Mouse (Mus musculus) gastrocnemius, postnatal 14 days (tissue): Measurements from ENCODE around the gene Cd19. TPM values are rescaled to one million over a fixed set of nuclear protein-coding genes. Genes with fewer than 3 reads are reported as not detected.
"Not testable (repeated sequence)": the region's sequence is repeated elsewhere in the genome, so short reads cannot be mapped to it uniquely, and the experiment has no call there.

Experiments
- DNase-seq: peaks from one replicate; pipeline ENCODE4 v3.0.0; 2021; ENCODE audit warnings: mixed read lengths
- intact Hi-C: fragments of 180-260 bp; cut with DNase I; formaldehyde crosslinking; loops from one replicate; pipeline ENCODE4 v1.15.1; 2025; ENCODE audit warnings: low total_unique reads
- total RNA-seq, 2 experiments: library from RNA; stranded (reverse); gene quantifications; 2 replicates each; pipeline ENCODE4 v1.2.3; 2021

The Cd19 gene
- total RNA-seq, 2 experiments from 2014 or later: 0.08 TPM; not detected in 1

DNA sequence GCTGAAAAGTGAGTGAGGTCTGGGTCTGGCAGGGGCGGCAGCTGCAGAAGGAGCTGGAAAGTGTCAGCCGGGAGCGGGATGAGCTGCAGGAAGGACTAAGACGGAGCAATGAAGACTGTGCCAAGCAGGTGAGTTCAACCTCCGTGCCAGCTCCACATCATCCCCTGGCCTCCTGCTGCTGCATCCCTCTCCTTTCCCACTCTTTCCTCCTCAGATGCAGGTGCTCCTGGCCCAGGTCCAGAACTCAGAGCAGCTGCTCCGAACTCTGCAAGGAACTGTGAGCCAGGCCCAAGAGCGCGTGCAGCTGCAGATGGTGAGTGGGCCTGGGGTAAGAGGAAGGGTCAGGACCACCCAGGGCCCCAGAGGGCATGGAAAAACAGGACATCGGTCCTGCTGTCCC, 25.4 kb upstream of the Cd19 start:
- intact Hi-C loops: no loop called here
- no peak for DNase-seq

DNA sequence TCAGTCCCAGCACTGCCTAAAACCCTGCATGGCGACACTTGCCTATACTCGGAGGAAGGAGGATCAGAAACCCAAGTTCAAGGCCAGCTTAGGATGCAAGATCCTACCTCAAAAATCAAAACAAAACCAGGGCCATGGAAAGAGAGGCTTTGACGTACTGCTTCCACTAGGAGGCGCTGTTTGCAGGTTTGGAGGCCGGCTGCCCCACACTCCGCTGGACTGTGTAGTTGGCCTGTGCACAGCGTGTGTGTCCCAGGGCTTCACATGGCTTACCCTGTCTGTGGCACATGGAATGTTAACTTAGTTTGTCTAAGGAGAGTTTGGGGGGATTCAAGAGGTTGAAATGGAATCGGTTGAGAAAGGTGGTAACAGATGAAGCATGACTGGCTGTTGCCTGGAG, 22.2 kb upstream of the Cd19 start:
- DNase-seq: peak; percentile 69
- intact Hi-C loops: no loop called here

DNA sequence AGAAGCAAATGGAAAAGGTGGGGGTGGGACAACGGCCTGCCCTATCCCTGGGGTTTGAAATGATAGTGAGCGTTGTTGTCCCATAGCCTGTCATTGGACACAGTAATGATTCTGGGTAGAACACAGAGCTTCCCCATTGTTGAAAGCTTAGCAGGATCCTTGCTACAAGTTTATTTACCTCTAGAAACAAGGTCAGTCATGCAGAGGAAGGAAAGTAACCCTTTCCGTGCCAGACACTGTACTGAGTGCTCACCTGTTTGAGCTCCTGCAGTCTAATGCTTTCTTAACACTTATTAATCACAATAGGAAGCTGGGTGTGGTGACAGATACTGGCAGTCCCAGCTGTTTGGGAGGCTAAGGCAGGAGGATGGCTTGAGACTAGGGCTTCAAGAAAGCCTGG, 21.1 kb upstream of the Cd19 start:
- intact Hi-C loops: no loop called here
- no peak for DNase-seq

- no peak for DNase-seq
- intact Hi-C loops: no loop called here
These were observed 20.0 kb upstream of the Cd19 start for GRCm38 (mm10) chr7:126434726-126435125.

DNA sequence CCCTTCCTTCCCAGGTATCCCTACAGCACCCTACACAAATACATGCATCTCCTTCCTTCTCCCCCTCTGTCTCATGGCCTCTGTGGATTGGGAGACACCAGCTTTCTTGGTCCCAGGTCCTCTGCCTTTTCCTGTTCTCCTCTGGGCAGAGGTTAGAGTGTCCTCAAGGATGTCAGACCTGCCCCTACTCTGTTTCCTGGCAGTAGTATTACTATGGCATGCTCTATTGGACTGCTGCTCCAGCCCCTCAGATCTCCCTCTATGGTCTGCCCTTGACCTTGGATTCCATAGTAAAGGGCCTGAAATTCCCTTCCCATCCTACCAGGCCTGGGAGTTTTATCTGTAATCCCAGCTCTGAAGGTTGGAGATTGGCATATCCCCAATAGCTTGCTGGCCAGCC, 15.5 kb upstream of the Cd19 start:
- intact Hi-C loops: no loop called here
- DNase-seq: no peak

- intact Hi-C loops: no loop called here
- no peak for DNase-seq
These were observed 14.8 kb upstream of the Cd19 start for GRCm38 (mm10) chr7:126429503-126429898.

DNA sequence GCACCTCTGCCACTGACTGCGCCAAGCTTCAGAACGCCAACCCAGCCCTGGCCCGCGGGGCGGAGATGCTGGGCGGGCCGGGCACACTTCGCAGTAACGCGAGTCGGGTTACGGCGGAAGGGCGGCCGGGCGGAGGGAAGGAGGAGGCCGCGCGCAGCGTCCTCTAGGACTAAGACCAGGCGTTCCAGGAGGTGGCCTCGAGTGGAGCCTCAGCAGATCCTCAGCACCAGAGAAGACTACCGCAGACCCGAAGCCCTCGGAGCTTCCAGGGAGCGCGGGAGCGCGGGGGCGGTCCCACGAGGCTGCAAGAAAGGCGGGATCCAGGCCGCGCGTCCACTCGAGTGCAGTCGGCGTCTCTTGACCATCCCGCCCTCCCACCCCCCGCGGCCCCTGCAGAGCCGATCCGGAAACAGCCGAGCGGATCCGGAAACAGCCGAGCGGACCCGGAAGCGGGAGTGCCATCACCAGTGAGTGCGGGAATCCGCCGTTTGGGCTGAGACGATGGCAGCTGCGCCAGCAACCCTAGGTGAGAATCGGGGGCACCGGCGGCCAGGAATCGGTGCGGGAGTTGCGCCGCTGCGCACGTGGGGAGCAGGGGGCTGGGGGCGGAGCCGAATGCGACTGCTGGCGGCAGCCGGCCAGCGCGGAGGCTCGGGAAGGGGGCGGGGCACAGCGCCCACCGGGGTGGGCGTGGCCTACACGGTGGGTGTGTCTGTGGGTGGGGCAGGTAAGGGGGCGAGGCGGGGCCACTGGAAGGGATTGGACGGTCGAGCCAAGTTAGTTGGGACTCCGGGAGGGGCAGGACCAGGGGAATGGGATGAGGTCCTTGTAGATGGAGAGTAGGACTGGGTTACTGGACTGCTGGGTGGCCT, 14.2 kb upstream of the Cd19 start, which contains the start of gene Rabep2:
Rabep2 (plus strand) TSS at position 129 of the 872 bp plus-strand sequence.
- intact Hi-C loops: no loop called here
- peak; percentile 96 for DNase-seq

- intact Hi-C loops: no loop called here
- DNase-seq: no peak
These were observed 13.5 kb upstream of the Cd19 start for GRCm38 (mm10) chr7:126428154-126428553.

- intact Hi-C loops: no loop called here
- DNase-seq: no peak
These were observed 12.7 kb upstream of the Cd19 start for GRCm38 (mm10) chr7:126427323-126427860.

DNA sequence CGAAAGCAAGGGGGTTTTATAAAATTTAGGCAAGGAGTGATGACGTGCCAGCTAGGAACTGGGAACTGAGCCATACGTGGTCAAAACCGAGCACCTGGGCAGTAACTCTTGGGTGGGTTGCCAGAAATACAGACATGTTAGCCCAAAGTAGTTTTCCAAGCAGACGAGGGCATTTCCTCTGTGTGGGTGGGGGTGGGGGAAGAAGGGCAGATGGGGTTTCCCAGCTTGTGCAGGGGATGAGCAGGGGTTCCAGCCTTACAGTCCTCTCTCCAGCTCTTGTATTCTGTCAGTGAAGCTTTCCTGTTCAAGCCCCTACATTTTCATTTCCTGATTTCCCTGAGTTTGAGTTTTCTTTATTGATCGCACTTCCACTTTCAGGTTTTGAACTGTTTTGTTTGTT, 9.5 kb upstream of the Cd19 start:
- no peak for DNase-seq
- intact Hi-C loops: no loop called here

- intact Hi-C loops: no loop called here
- DNase-seq: no peak
These were observed 7.1 kb upstream of the Cd19 start for GRCm38 (mm10) chr7:126421756-126422155.

GRCm38 (mm10) chr7:126418496-126418895, 3.8 kb upstream of the Cd19 start:
- intact Hi-C loops: no loop called here
- no peak for DNase-seq

- DNase-seq: no peak
- intact Hi-C loops: no loop called here
These were observed 2.9 kb upstream of the Cd19 start for GRCm38 (mm10) chr7:126417606-126418005.

- intact Hi-C loops: no loop called here
- no peak for DNase-seq
These were observed 2.4 kb upstream of the Cd19 start for GRCm38 (mm10) chr7:126417045-126417444.

DNA sequence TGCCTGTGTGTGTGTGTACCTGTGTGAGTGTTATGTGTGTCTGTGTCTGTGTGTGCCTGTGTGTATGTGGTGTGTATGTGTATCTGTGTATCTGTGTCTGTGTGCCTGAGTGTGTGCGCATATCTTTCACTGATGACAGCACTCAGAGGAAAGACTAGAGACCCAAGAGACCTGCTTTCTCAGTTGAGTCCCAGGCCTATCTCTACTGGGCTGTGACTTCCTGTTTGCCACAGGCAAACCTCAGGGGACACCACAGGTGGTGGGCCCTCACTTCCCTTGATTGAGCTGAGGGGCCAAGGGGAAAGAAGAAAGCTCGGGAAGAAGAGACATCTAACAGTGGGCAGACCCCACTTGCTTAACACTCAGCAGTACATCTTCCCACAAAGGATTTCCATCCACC, 1.9 kb upstream of the Cd19 start:
- DNase-seq: no peak
- intact Hi-C loops: no loop called here

GRCm38 (mm10) chr7:126411061-126411460, 3.6 kb downstream of the Cd19 start:
- intact Hi-C loops: no loop called here
- DNase-seq: no peak

DNA sequence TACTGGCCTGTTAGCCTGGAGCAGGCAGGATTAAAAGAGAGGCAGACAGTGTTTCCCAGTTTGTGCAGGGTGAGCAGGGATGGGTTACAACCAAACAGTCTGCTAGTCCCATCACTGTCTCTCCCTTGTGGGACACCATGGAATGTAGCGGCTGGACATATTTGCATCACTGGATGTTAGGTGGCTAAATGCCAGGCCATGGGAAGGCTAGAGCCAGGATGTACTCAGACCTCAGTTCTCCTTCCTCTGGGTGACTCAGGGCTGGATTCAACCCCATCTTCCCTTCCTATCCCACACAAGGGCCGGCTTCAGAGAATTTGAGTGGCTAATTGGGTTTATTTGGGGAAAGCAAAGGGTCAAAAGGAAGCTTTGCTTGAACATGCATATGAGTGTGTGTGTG, 6.0 kb downstream of the Cd19 start:
- DNase-seq: no peak
- intact Hi-C loops: no loop called here

DNA sequence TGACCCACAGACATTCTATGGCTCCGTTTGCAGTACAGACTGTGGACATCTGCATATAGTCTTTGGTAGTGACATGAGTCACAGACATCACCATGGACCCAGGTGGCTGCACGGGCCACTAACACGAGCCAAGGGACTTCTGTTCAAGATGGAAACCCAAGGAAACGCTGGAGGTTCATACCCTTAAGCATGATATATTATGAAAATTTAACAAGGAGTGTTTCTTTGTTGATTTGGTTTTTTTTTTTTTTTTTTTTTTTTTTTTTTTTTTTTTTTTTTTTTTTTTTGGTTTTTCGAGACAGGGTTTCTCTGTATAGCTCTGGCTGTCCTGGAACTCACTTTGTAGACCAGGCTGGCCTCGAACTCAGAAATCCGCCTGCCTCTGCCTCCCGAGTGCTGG, 12.2 kb downstream of the Cd19 start:
- intact Hi-C loops: loop anchor here (5.0 kb wide), 1 partner anchor 125 kb away; no protein-coding TSS in a partner anchor
- not testable (repeated sequence) for DNase-seq

- DNase-seq: peak; percentile 81
- intact Hi-C loops: loop anchor here (5.0 kb wide), 1 partner anchor 83 kb away; no protein-coding TSS in a partner anchor
These were observed 15.1 kb downstream of the Cd19 start for GRCm38 (mm10) chr7:126399548-126399947.

- DNase-seq: no peak
- intact Hi-C loops: loop anchor here (5.0 kb wide), 1 partner anchor 84 kb away; no protein-coding TSS in a partner anchor
These were observed 16.9 kb downstream of the Cd19 start for GRCm38 (mm10) chr7:126397822-126398221.

DNA sequence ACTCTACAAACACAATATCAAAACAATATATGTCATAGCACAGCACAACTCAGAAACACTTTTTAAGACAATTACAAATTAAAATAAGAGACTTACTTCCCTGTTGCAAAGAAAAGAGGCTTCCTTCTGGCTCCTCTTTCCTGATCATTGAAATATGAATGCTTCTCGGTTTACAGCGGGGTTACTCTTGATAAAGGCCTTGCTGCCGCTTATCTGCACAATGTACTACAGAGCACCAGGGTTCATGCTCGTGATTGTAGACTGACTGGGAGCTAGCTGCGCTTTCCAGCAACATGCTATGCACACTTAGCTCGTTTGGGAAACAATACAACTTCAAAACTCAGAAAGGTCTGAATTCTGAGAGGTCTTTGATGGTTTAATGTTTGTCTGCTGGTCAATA, 17.5 kb downstream of the Cd19 start:
- intact Hi-C loops: loop anchor here (5.0 kb wide), 1 partner anchor 85 kb away; no protein-coding TSS in a partner anchor
- no peak for DNase-seq
